Mouse (Mus musculus) skeletal muscle tissue, adult 2 months (tissue): Measurements from ENCODE around the gene Gm3139.
"Not testable (repeated sequence)": the region's sequence is repeated elsewhere in the genome, so short reads cannot be mapped to it uniquely, and the experiment has no call there.

Experiments
- DNase-seq: peaks from one replicate; pipeline ENCODE4 v3.0.0-alpha.2; 2012; ENCODE audit warnings: low read depth, low spot score

The Gm3139 gene

GRCm38 (mm10) chr5:94525987-94526386 lies at the start of gene Gm3139:
Gene Gm3139, plus strand, starts transcription at chr5:94526287.
- DNase-seq: not testable (repeated sequence)
